Mouse (Mus musculus) layer of hippocampus, adult 9-11 months (tissue): ENCODE measurements around the gene Gpr50.

Experiments
- DNase-seq: peaks from one replicate; pipeline ENCODE4 v3.0.0; 2022

Gene Gpr50

DNA sequence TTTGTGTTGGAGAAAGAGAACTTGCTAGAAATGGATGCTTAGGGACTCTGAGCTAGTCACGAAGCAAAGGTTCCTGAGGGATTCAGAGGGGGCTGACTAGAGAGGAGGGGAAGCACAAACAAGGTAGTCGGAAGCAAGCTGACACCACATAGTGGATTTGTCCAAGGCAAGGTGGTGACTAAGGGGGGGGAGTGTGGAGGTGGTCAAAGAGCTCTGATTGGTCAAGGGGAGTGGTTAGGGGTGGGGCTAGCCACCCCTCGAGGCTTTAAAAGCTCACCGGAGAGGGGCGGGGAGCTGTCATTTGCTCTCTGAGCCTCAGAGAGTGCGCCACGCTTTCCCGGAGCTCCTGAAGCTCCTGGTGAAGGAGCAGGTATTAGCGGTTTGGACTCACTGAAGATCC lies at the start of gene Gpr50:
Gene Gpr50, plus strand, starts transcription at position 294 of the 400 bp plus-strand sequence.
- DNase-seq = no peak

- no peak for DNase-seq
These were observed 41.2 kb upstream of the Gpr50 start for GRCm38 (mm10) chrX:71622286-71622685.

- DNase-seq = no peak
These were observed 39.6 kb upstream of the Gpr50 start for GRCm38 (mm10) chrX:71623843-71624242.

GRCm38 (mm10) chrX:71628306-71628705 lies 35.2 kb upstream of the Gpr50 start:
- peak; percentile 6 for DNase-seq

DNA sequence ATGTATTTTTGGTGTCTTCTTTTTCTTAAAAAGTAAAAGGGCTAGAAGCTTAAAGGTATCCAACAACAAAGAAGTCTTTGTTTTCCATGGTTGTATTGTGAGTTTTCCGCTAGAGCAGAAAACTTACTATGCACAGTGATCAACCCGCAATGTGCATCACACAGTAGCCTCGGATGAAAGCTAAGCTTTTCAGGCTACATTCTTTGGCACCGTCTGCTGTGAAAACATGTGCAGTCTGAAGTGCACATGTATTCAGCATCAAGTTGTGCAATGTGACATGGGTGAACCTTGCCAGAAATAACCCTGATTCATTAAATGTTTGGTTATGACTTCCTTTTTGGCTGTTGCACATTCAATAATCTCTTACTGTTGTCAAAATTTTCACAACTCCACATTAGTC lies 32.8 kb upstream of the Gpr50 start:
- no peak for DNase-seq

- no peak for DNase-seq
These were observed 32.3 kb upstream of the Gpr50 start for GRCm38 (mm10) chrX:71631130-71631529.

- DNase-seq = peak; percentile 8
These were observed 15.5 kb upstream of the Gpr50 start for GRCm38 (mm10) chrX:71647958-71648357.

DNA sequence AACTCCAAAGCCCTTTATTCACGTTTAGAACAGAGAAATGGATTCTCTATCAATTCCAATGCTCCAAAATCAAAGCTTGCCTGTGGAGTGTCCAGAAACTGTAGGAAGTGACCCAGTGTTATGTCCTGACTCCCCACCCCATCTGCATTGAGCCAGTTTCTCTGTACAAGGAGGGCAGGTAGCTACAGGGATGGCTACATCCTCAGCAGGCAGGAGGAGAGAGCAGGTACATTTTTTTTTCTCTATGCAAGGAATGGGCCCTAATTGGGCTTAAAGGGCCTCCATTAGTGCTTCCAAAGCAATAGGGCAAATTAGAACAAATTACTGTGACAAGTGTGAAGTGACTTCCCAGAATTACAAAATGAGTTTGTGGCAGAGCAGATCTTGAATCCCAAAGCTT lies 15.0 kb upstream of the Gpr50 start:
- no peak for DNase-seq

GRCm38 (mm10) chrX:71648848-71649454 lies 14.5 kb upstream of the Gpr50 start:
- peak; percentile 63 for DNase-seq

DNA sequence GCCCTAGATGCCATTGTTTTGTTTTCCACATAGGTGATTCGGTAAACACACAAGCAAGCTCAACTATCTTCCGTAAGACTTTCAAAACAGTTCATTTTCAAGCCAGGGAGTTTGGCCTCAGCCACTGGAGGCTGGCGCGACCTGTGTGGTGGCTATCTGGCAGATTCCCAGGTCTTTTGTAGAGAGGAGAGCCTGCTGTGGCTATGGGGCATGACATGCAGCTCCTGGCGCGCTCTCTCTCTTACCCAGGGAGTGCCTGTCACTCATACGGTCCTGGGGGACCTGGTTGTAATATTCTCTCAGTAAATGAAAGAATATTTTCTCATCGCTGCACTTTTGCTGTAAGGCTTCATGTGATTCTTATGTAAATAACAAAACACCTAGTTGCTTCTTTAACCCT lies 13.5 kb upstream of the Gpr50 start:
- no peak for DNase-seq

- DNase-seq = no peak
These were observed 1.7 kb upstream of the Gpr50 start for GRCm38 (mm10) chrX:71661794-71662193.

DNA sequence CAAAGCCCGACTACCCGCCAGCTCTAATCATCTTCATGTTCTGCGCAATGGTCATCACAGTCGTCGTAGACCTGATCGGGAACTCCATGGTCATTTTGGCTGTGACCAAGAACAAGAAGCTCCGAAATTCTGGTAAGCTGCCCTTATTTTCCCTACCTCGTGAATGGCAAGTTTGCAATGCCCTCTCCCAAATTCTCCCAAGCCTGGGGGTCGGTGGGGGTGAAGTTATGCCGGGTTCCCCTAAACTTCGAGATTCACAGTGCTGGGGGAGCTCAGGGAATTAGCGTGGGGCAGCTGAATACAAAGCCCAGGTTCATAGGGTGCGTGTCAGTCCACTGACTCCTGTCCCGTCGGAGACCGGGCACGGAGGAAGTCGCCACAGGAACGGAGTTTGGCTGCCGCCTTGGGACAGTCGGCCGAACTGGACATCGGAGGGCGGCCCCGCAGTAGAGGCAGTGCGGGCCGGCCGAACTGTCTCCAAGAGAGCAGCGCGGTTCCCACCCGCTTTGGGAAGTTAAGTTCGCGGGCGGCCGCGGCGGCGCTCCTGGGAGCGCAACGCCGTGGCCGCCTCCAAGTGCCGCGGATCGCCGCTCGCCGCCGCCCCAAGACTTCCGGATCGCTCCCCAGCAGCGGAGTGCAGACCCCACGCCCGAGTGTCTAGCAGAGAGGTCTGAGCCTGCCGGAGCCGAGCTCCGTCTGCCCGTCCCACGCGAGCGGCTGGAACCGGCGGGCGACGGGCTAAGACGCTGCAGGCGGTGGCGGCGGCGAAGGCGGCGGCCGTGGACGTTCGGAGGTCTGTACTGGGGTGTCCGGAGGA lies 612 bp downstream of the Gpr50 start:
- DNase-seq = no peak

DNA sequence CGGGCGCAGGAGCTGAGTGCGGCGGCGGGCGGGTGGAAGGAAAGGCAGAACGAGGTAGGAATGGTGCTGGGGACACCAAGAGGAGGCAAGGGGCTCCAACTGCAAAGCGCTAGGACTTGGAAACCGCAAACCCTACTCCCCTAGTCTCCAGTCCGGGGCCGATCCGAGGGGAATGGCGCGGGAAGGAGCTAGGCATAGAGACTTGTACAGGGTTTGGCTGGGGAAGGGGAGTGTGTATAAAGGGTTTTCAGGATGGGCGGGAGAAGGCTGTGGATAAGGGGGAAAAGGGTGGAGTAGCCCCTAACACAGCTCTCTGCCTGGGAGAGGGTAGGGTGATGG lies 1.2 kb downstream of the Gpr50 start:
- no peak for DNase-seq

- DNase-seq = no peak
These were observed 6.8 kb downstream of the Gpr50 start for GRCm38 (mm10) chrX:71670254-71670653.

DNA sequence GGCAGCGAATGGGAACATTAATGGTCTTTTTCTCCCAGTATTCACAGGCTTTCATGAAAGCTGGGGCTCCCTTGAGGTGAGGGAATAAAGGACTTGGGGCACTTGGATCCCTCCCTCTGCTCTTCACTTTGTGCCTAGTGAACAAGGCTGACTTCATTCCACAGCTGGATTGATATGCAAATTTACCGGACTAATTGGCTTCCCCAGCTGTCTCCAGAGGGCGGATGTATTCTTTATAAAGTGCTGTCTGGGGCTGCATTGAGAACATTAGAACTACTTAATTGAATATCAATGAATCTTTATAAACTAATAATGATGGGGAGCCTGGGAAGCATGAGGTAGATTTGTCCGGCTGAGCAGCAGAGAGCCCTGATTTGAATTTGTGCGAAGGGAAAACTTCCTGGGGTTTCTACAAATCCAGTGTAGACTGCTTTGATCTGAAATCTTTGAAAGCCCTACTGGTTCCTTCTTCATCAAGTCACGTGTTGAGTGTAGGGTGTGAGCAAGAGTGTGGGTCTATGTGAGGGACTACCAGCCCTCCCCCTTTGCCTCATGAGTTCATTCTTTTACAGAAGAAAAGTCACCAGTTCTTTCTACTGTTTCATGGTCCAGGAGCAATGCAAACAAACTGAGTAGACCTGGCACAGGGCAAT lies 37.5 kb downstream of the Gpr50 start:
- no peak for DNase-seq
